Comparison of ENCODE assay signal across 17 mouse cellular contexts in genomic region chr6:22222947-22223346, GRCm38 (mm10).
DNase-seq lines count a peak whose midpoint lies in the region; ATAC-seq and TF ChIP-seq lines count a peak whose summit lies in the region.
"Had no signal": no experiment of that assay in that cellular context is flagged by ENCODE, and none has a peak within 500 bp of the region (broad histone marks: within the 10 kb centered on the region; RNA-seq: fewer than 3 reads in every experiment).

No protein-coding gene starts in this region.

- H3K4me2 ChIP-seq in limb, embryonic 12.5 days, result no peak overlapping the region
- no peak overlapping the region for H3K4me2 ChIP-seq in liver, postnatal 0 days (ENCODE audit: low read depth, low read length)
- H3K4me2 ChIP-seq: forebrain, embryonic 12.5 days; heart, embryonic 12.5 days; hindbrain, embryonic 14.5 days had no signal

- no peaks in the 10 kb centered on the region for H3K4me1 ChIP-seq in limb, embryonic 12.5 days (replicated peaks)
- H3K4me1 ChIP-seq in limb, embryonic 10.5 days, result no peaks in the 10 kb centered on the region
- peaks cover 22% of the 10 kb centered on the region for H3K4me1 ChIP-seq in bone marrow macrophage, adult 2 months (ENCODE audit: control insufficient read depth, insufficient read depth, low read length)
- H3K4me1 ChIP-seq in liver, postnatal 0 days (ENCODE audit: insufficient read depth), result no peaks in the 10 kb centered on the region
- H3K4me1 ChIP-seq: forebrain, embryonic 12.5 days; hindbrain, embryonic 10.5 days had no signal

- no peak overlapping the region for H3K9ac ChIP-seq in limb, embryonic 12.5 days (replicated peaks)
- no peak overlapping the region for H3K9ac ChIP-seq in liver, postnatal 0 days (replicated peaks)
- H3K9ac ChIP-seq: forebrain, embryonic 12.5 days; heart, embryonic 12.5 days; hindbrain, embryonic 14.5 days had no signal

- TF ChIP-seq EP300 in liver, postnatal 0 days (IDR thresholded peaks at IDR 0.05; ENCODE audit: low read depth), result no peak

- H3K36me3 ChIP-seq in limb, embryonic 12.5 days, result peaks cover 36% of the 10 kb centered on the region
- H3K36me3 ChIP-seq in limb, embryonic 10.5 days, result peaks cover 49% of the 10 kb centered on the region
- H3K36me3 ChIP-seq in liver, postnatal 0 days (replicated peaks; ENCODE audit: insufficient read depth, low read length), result 0 out of 2 replicates have a peak, but pooled peaks cover 3% of the 10 kb centered on the region
- H3K36me3 ChIP-seq: forebrain, embryonic 12.5 days; heart, embryonic 12.5 days; hindbrain, embryonic 10.5 days had no signal

- no peak for DNase-seq in limb, embryonic 10.5 days (ENCODE audit: low spot score)
- peak; percentile 24 for DNase-seq in forelimb bud, embryonic 11.5 days (ENCODE audit: low read depth, low spot score)
- DNase-seq in mesoderm, embryonic 11.5 days (ENCODE audit: low read depth, low spot score), result peak; percentile 14
- no peak for DNase-seq in liver, postnatal 0 days
- DNase-seq: adrenal gland, postnatal 10 days; cerebellum, adult 11-12 months; cerebellum, adult 9-10 months; cerebellum, postnatal 25 days; gastrocnemius, postnatal 10 days; heart, adult 2 months had no signal

- no peaks in the 10 kb centered on the region for H3K9me3 ChIP-seq in limb, embryonic 12.5 days
- no peaks in the 10 kb centered on the region for H3K9me3 ChIP-seq in limb, embryonic 10.5 days (replicated peaks)
- no peaks in the 10 kb centered on the region for H3K9me3 ChIP-seq in liver, postnatal 0 days (ENCODE audit: low read length)
- H3K9me3 ChIP-seq: forebrain, embryonic 12.5 days; heart, embryonic 12.5 days; hindbrain, embryonic 10.5 days had no signal

- no peak for TF ChIP-seq CTCF in bone marrow macrophage, adult 2 months (IDR thresholded peaks at IDR 0.05; ENCODE audit: low read depth, low read length)
- no peak for TF ChIP-seq CTCF in liver, postnatal 0 days (IDR thresholded peaks at IDR 0.05; ENCODE audit: low read depth)

- no peak for ATAC-seq in limb, embryonic 12.5 days (ENCODE audit: insufficient number of reproducible peaks, insufficient read depth, low FRiP score, low TSS enrichment, low read depth)
- no peak for ATAC-seq in inflammation-experienced regulatory T-cells, adult 6 months
- ATAC-seq in liver, postnatal 0 days, result no peak

- H3K4me3 ChIP-seq in limb, embryonic 12.5 days (replicated peaks), result no peak overlapping the region
- no peak overlapping the region for H3K4me3 ChIP-seq in limb, embryonic 10.5 days
- no peak overlapping the region for H3K4me3 ChIP-seq in bone marrow macrophage, adult 2 months (ENCODE audit: insufficient read depth, low read length)
- no peak overlapping the region for H3K4me3 ChIP-seq in liver, postnatal 0 days (ENCODE audit: low read depth, low read length)
- H3K4me3 ChIP-seq: forebrain, embryonic 12.5 days; heart, adult 2 months; heart, embryonic 12.5 days; hindbrain, embryonic 10.5 days had no signal

- 65% methylated on average over 8 of the region's 8 CpGs for WGBS in limb, embryonic 12.5 days
- 87% methylated on average over 8 of the region's 8 CpGs for WGBS in limb, embryonic 10.5 days
- 87% methylated on average over 8 of the region's 8 CpGs for WGBS in liver, postnatal 0 days (ENCODE audit: insufficient replicate concordance)

- peak overlapping the region; percentile 12; the same call in 1 of the 2 replicates for H3K27ac ChIP-seq in limb, embryonic 12.5 days
- no peak overlapping the region for H3K27ac ChIP-seq in limb, embryonic 10.5 days
- H3K27ac ChIP-seq in bone marrow macrophage, adult 2 months (ENCODE audit: insufficient read depth, low read depth, low read length), result 0 out of 2 replicates have a peak overlapping the region, but pooled peaks have one; percentile 3
- no peak overlapping the region for H3K27ac ChIP-seq in liver, postnatal 0 days (ENCODE audit: low read depth)
- H3K27ac ChIP-seq: forebrain, embryonic 12.5 days; heart, adult 2 months; hindbrain, embryonic 10.5 days; hindbrain, embryonic 14.5 days had no signal

- TF ChIP-seq POLR2A in bone marrow macrophage, adult 2 months (IDR thresholded peaks at IDR 0.05; ENCODE audit: borderline replicate concordance, low read depth, low read length), result no peak

- no peaks in the 10 kb centered on the region for H3K27me3 ChIP-seq in limb, embryonic 12.5 days
- H3K27me3 ChIP-seq in limb, embryonic 10.5 days (ENCODE audit: low read depth, poor library complexity, severe bottlenecking), result no peaks in the 10 kb centered on the region
- no peaks in the 10 kb centered on the region for H3K27me3 ChIP-seq in liver, postnatal 0 days (ENCODE audit: insufficient read depth, low read length)
- H3K27me3 ChIP-seq: forebrain, embryonic 12.5 days; heart, embryonic 12.5 days had no signal

Comparison
In these comparisons a context has a peak if more than half of its experiments do, and no peak if none do; other contexts are left out.
1. H3K27ac ChIP-seq: peak in limb, embryonic 12.5 days (single experiment) and bone marrow macrophage, adult 2 months (single experiment); none in limb, embryonic 10.5 days (single experiment) and liver, postnatal 0 days (single experiment).
2. DNase-seq: peak in forelimb bud, embryonic 11.5 days (single experiment) and mesoderm, embryonic 11.5 days (single experiment); none in limb, embryonic 10.5 days (single experiment) and liver, postnatal 0 days (single experiment).